Mouse (Mus musculus) intestine, embryonic 14.5 days (tissue): Measurements from ENCODE around the gene Preb. TPM values are rescaled to one million over a fixed set of nuclear protein-coding genes. Genes with fewer than 3 reads are reported as not detected.

Source experiments
- ATAC-seq: fragments of 200-750 bp; cut with Nextera tagmentation; replicated peaks from 2 replicates; pipeline ENCODE4 v1.8.0; 2017; ENCODE audit warnings: low read depth, moderate number of reproducible peaks, moderate TSS enrichment, moderate library complexity; ENCODE audit not compliant: low FRiP score, low TSS enrichment
- DNase-seq: peaks from one replicate; pipeline ENCODE4 v3.0.0-alpha.2; 2018; ENCODE audit warnings: low spot score
- H3K27ac ChIP-seq: fragments of 300-500 bp; sonication (generic); 2 replicates; pipeline ENCODE4 v1.5.1; 2014; ENCODE audit warnings: low read depth, mild to moderate bottlenecking, control low read depth
- H3K27me3 ChIP-seq: fragments of 300-500 bp; sonication (generic); replicated peaks from 2 replicates; pipeline ENCODE4 v1.6.1; 2014; ENCODE audit warnings: low read length, control low read depth; ENCODE audit not compliant: control insufficient read depth, insufficient read depth
- H3K36me3 ChIP-seq: fragments of 300-500 bp; sonication (generic); 2 replicates; pipeline ENCODE4 v1.6.1; 2014; ENCODE audit warnings: low read length, control low read depth; ENCODE audit not compliant: control insufficient read depth, insufficient read depth
- H3K4me1 ChIP-seq: fragments of 300-500 bp; sonication (generic); replicated peaks from 2 replicates; pipeline ENCODE4 v1.6.1; 2014; ENCODE audit warnings: low read length, control low read depth, mixed read lengths; ENCODE audit not compliant: control insufficient read depth, insufficient read depth
- H3K4me2 ChIP-seq: fragments of 300-500 bp; sonication (generic); 2 replicates; pipeline ENCODE4 v1.6.1; 2014; ENCODE audit warnings: low read length
- H3K4me3 ChIP-seq: fragments of 300-500 bp; sonication (generic); 2 replicates; pipeline ENCODE4 v1.5.1; 2014; ENCODE audit warnings: low read depth, low read length, control low read depth, mixed read lengths
- H3K9ac ChIP-seq: fragments of 300-500 bp; sonication (generic); 2 replicates; pipeline ENCODE4 v1.6.1; 2014; ENCODE audit warnings: mild to moderate bottlenecking, low read length
- H3K9me3 ChIP-seq: fragments of 300-500 bp; sonication (generic); 2 replicates; pipeline ENCODE4 v1.6.1; 2016; ENCODE audit warnings: low read length, control low read depth; ENCODE audit not compliant: control insufficient read depth
- WGBS: fragments of 180-500 bp; shearing (Covaris S2); extraction: QIAGEN DNeasy Blood & Tissue Kit; methylation state at CpG from one replicate; pipeline ENCODE4 v1.1.7; 2014; 5-methylcytosine and 5-hydroxymethylcytosine counted together
- polyA plus RNA-seq: library from polyadenylated mRNA; unstranded; fragments of >200 nt; fragmentation: Nextera tagmentation; extraction: Ambion mirVana; gene quantifications from 2 replicates; pipeline ENCODE4 v1.2.1, GENCODE M21; 2014

Preb gene
- polyA plus RNA-seq, 1 experiment from 2014 or later = 110 TPM

DNA sequence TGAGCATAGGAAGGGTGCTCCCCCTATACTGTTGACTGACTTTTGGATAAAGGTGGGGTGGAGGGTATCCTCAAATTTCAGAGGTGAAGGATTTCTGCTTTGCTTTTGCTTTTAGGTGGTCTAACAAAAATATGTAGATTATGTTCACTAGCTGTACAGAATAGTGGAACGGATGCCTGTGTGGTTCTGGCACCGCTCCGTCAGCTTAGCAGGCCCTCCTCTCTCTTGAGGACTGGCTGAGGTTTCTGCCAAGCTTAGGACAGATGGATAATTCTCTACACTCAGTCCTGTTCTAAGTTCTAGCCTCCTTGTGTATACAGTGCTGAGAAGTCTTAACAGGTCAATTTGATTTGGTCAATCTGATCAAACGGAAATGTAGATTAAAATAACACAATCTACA, 9.7 kb downstream of the Preb start:
- H3K27ac ChIP-seq = peak overlapping the region; percentile 34; the same call in 1 of the 2 replicates
- DNase-seq (no peak), ATAC-seq (0 out of 2 replicates have a peak, but pooled peaks have one; percentile 10)
- 64% methylated on average over 4 of the region's 4 CpGs for WGBS
- H3K27me3 ChIP-seq = peaks cover 7% of the 10 kb centered on the region; the same call in 1 of the 2 replicates
- H3K4me2 ChIP-seq = peak overlapping the region; percentile 88
- peaks cover 32% of the 10 kb centered on the region for H3K36me3 ChIP-seq
- H3K9ac ChIP-seq = no peak overlapping the region
- H3K4me3 ChIP-seq = peak overlapping the region; percentile 70
- H3K9me3 ChIP-seq = no peaks in the 10 kb centered on the region
- H3K4me1 ChIP-seq = peaks cover 8% of the 10 kb centered on the region; the same call in 1 of the 2 replicates

DNA sequence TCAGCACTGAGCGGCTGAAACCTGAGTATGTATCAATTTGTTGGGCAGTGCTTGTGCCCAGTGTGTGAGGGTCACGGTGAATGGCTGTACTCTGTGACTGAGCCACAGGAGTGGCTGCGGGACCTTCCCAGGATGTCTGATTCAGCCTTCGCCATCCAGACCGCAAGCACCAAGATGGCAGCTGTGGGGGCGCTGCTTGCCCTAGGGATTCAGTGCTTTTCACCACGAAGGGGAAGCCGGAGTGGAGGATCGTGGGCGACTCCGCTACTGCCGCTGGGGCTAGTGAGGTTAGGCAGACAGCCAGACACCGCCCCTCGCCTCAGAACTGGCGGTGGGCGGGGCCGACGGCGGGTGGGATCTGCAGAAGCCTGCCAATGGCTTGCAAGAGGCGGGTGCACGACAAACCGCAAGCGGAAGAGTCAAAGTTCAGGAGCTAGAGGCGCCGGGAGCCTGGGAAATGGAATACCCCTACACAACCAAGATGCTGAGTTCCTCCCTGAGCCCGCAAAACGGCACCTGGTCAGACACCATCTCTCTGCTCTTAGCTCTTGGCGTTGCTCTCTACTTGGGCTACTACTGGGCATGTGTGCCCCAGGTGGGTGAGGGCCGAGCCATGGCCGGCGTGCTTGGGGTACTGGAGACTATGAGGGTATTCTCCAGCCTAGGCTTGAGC, 10.4 kb downstream of the Preb start:
- no peaks in the 10 kb centered on the region for H3K9me3 ChIP-seq
- peak overlapping the region; percentile 70 for H3K4me3 ChIP-seq
- under 1% methylated on average over 31 of the region's 31 CpGs for WGBS
- DNase-seq (peak; percentile 92), ATAC-seq (peak; percentile 64)
- H3K4me1 ChIP-seq = peaks cover 10% of the 10 kb centered on the region; the same call in 1 of the 2 replicates
- H3K9ac ChIP-seq = peak overlapping the region; percentile 47
- peaks cover 26% of the 10 kb centered on the region for H3K36me3 ChIP-seq
- H3K27me3 ChIP-seq = peaks cover 12% of the 10 kb centered on the region
- H3K27ac ChIP-seq = peak overlapping the region; percentile 34; the same call in 1 of the 2 replicates
- peak overlapping the region; percentile 88 for H3K4me2 ChIP-seq

DNA sequence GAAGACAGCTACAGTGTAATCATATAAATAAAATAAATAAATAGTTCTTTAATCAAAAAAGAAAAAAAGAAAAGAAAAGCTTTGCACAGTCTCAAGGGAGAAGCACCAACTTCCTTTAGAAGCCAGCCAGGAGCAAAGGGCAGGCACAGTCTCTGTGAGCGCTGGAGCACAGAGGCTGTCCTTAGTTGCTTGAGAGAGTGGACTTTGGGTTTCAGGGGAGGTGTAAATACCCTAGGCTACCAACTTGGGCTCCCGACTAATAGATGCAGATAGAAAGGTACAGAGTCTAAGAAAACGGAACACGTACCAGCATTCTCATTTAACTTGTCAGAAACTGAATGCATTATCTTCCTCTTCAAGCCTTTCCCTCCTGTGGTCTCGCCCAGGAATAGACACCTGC, 11.5 kb downstream of the Preb start:
- H3K27me3 ChIP-seq = peaks cover 18% of the 10 kb centered on the region
- no peak overlapping the region for H3K27ac ChIP-seq
- no peak for ATAC-seq
- H3K9ac ChIP-seq = no peak overlapping the region
- H3K4me3 ChIP-seq = no peak overlapping the region
- H3K4me1 ChIP-seq = peaks cover 10% of the 10 kb centered on the region; the same call in 1 of the 2 replicates
- DNase-seq = no peak
- no peaks in the 10 kb centered on the region for H3K9me3 ChIP-seq
- WGBS = 74% methylated on average over 5 of the region's 5 CpGs
- H3K36me3 ChIP-seq = peaks cover 14% of the 10 kb centered on the region
- H3K4me2 ChIP-seq = no peak overlapping the region

DNA sequence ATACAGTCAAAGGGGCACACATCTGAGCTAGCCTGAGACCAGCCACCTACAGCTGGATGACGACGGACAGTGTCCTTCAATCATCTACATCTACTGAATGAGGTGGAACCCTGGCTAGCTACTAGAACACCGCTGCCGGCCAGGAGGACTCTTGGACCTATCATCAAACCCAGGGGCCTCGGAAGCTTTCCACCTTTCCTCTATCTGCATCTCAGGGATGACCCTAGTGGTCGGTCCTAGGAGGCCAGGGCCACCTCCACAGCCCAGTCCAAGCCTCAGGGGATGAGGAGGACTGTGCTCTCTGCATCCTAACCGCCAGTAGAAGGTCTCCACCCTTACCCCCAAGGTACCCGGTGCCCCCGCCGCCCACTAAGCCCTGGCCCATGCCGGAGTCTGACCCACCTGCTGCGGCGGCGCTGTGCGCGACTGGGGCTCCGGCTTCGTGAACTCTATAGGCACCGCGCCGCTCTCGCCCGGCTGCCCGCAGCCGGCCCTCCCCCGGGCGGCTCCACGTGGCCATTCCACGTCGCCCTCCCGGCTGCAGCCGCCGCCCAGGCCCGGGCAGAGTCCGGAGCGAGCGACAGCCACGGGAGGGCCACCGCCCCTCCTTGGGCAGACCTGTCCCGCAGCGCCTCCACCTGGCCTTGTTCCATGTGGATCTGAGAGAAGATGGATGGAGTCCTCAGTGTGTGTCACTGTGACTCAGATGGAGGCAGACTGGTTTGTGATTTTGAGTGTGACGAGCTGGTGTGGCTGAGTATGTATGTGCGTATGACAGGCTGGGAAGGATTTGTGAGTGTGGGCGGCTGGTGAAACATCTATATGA, 15.0 kb downstream of the Preb start, which contains the start of gene Cgref1:
Gene Cgref1 (minus strand): TSS at position 636 of the 826 bp plus-strand sequence.
- 5% methylated on average over 42 of the region's 44 CpGs for WGBS
- H3K4me2 ChIP-seq = peak within 1 kb of the TSS; percentile 75
- H3K27ac ChIP-seq = no peak within 1 kb of the TSS

DNA sequence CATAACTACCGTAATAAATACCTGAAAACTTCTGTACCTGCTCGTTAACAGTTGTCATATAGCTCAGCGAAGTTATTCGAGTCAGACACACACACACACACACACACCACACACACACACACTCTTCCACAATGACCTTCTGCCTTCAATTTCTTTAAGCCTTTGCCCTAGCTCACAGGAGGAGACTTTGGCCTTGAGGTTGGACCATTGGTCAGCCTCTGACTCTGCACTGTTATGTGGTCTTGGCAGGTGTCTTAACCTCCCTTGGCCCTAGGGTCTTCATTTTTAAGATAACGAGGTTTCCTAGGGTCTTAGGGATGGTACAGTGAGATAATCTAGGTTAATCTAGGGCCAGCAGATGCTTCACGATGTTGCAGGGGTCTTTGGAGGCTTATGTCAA, 15.8 kb downstream of the Preb start:
- ATAC-seq (no peak), DNase-seq (no peak)
- 88% methylated on average over 6 of the region's 6 CpGs for WGBS
- Histone ChIP-seq H3K4me2 (no peak overlapping the region), H3K4me3 (no peak overlapping the region), H3K27ac (no peak overlapping the region), H3K9ac (no peak overlapping the region), H3K36me3 (no peaks in the 10 kb centered on the region), H3K4me1 (0 out of 2 replicates have a peak, but pooled peaks cover 2% of the 10 kb centered on the region), H3K9me3 (no peaks in the 10 kb centered on the region), H3K27me3 (peaks cover 18% of the 10 kb centered on the region)

More for the DNA sequence above, 15.0 kb downstream of the Preb start, which contains the start of gene Cgref1:
- H3K36me3 ChIP-seq = no peaks in the 10 kb centered on the region
- no peaks in the 10 kb centered on the region for H3K9me3 ChIP-seq
- peak within 1 kb of the TSS; percentile 47 for H3K9ac ChIP-seq
- H3K4me3 ChIP-seq = peak within 1 kb of the TSS; percentile 41
- ATAC-seq (peak; percentile 54), DNase-seq (peak; percentile 74)
- 0 out of 2 replicates have a peak, but pooled peaks cover 6% of the 10 kb centered on the region for H3K4me1 ChIP-seq
- peaks cover 18% of the 10 kb centered on the region for H3K27me3 ChIP-seq

DNA sequence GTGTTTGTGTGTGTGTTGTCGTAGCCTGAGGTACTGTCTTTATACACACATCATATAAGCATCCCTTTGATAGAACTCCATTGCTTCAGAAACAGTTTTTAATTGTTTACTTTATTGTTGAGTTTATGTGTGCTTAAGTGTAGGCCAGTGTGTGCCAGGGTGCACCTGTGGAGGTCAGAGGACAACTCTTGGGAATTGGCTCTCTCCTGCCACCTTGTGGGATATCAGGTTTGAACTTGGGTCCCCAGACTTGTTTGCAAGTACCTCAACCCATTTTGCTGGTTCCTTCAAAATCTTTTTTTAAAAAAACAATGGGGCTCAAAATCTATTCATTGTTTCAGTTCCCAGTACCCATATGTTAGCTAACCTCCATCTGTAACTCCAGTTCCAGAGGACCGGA, 17.2 kb downstream of the Preb start:
- no peak overlapping the region for H3K27ac ChIP-seq
- no peaks in the 10 kb centered on the region for H3K36me3 ChIP-seq
- DNase-seq = no peak
- ATAC-seq = no peak
- H3K9ac ChIP-seq = no peak overlapping the region
- H3K4me2 ChIP-seq = no peak overlapping the region
- WGBS = 92% methylated on average over 2 of the region's 2 CpGs
- no peak overlapping the region for H3K4me3 ChIP-seq
- H3K27me3 ChIP-seq = peaks cover 18% of the 10 kb centered on the region
- H3K4me1 ChIP-seq = 0 out of 2 replicates have a peak, but pooled peaks cover 2% of the 10 kb centered on the region
- no peaks in the 10 kb centered on the region for H3K9me3 ChIP-seq

DNA sequence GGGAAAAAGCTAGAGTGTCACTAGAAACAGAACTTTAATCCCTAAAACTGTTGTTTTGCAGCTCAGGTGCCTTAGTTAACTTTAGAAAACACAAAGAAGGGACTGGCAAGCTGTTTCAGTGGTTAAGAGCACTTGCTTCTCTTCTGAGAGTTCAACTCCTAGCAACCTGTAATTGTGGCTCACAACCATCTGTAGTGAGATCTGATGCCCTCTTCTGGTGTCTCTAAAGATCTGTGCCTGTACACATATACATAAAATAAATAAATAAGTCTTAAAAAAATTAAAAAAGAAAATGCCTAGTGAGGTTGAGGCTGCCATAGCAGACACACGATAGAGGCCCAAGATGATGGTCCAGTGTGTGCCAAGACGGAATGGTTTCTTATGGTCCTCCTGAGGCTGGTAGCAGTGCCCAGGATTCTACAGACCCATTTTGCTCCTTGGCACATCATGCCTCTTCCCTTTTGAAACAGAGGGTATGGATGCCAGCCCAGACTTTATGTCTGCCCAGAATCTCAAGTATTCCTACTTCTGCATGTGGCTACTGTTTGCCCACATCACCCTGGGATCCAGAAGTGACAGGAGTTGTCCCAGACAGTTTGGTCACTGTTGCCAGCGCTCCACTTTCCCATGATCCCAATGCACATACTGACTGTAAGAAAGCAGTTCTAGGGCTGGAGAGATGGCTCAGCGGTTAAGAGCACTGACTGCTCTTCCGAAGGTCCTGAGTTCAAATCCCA, 25.3 kb downstream of the Preb start:
- Histone ChIP-seq H3K36me3 (no peaks in the 10 kb centered on the region), H3K27ac (no peak overlapping the region), H3K4me3 (no peak overlapping the region), H3K9me3 (no peaks in the 10 kb centered on the region), H3K9ac (no peak overlapping the region), H3K27me3 (no peaks in the 10 kb centered on the region), H3K4me2 (no peak overlapping the region), H3K4me1 (no peaks in the 10 kb centered on the region)
- ATAC-seq (no peak), DNase-seq (no peak)
- WGBS = 92% methylated on average over 5 of the region's 5 CpGs

DNA sequence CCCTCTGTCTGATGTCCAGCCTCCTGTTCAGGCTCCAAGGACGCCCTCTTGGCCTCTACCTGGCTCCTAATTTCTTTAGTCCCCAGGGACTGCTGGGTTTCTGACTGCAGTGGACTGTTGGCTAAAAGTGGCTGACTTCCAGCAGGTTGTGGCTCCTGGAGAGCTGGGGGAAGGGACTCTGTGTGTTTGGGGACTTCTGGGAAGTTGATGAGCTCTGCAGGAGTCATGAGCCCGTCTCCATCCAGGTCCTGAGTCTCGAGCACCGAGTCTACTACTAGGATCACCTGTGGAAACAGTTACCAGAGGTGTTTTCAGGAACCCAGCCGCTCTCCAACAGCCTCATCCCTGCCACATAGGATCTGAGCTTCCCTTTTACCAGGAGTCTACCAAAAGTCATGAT, 26.5 kb downstream of the Preb start:
- ATAC-seq (no peak), DNase-seq (no peak)
- no peak overlapping the region for H3K27ac ChIP-seq
- no peaks in the 10 kb centered on the region for H3K36me3 ChIP-seq
- no peaks in the 10 kb centered on the region for H3K4me1 ChIP-seq
- no peaks in the 10 kb centered on the region for H3K27me3 ChIP-seq
- H3K9me3 ChIP-seq = no peaks in the 10 kb centered on the region
- no peak overlapping the region for H3K4me3 ChIP-seq
- 69% methylated on average over 5 of the region's 5 CpGs for WGBS
- H3K4me2 ChIP-seq = no peak overlapping the region
- no peak overlapping the region for H3K9ac ChIP-seq
